Mouse (Mus musculus) inflammation-experienced regulatory T-cells, adult 6 months (primary cell): ENCODE results near the gene Slc13a5. TPM values are rescaled to one million over a fixed set of nuclear protein-coding genes. Genes with fewer than 3 reads are reported as not detected.

ENCODE experiments used
- ATAC-seq: one replicate; pipeline ENCODE4 v1.8.0; 2017
- polyA plus RNA-seq, 3 experiments: library from polyadenylated mRNA; unstranded; fragments of 100-300 nt; shearing (Covaris generic); gene quantifications; one replicate each; pipeline ENCODE4 v1.2.1; 2017

Gene Slc13a5
- not detected for polyA plus RNA-seq

- ATAC-seq = no peak
Observed at GRCm38 (mm10) chr11:72266960-72267560, at the start of gene Slc13a5. Gene Slc13a5 (minus strand): TSS chr11:72267222.

GRCm38 (mm10) chr11:72314151-72314895 lies 47.3 kb upstream of the Slc13a5 start, which contains the start of gene Fbxo39:
Gene Fbxo39 (plus strand): TSS chr11:72314444.
- no peak for ATAC-seq

- ATAC-seq = no peak
Observed at GRCm38 (mm10) chr11:72311355-72312001, 44.5 kb upstream of the Slc13a5 start.

GRCm38 (mm10) chr11:72310491-72310890 lies 43.5 kb upstream of the Slc13a5 start:
- no peak for ATAC-seq

GRCm38 (mm10) chr11:72308982-72309381 lies 42.0 kb upstream of the Slc13a5 start:
- ATAC-seq = no peak

- no peak for ATAC-seq
Observed at GRCm38 (mm10) chr11:72307461-72307860, 40.4 kb upstream of the Slc13a5 start.

GRCm38 (mm10) chr11:72302230-72302629 lies 35.2 kb upstream of the Slc13a5 start:
- ATAC-seq = no peak

GRCm38 (mm10) chr11:72301334-72301733 lies 34.3 kb upstream of the Slc13a5 start, which contains the start of gene Xaf1:
Gene Xaf1 (plus strand): TSS chr11:72301629.
- peak; percentile 84 for ATAC-seq

- ATAC-seq = no peak
Observed at GRCm38 (mm10) chr11:72293116-72293515, 26.1 kb upstream of the Slc13a5 start.

GRCm38 (mm10) chr11:72287543-72287942 lies 20.5 kb upstream of the Slc13a5 start:
- no peak for ATAC-seq

GRCm38 (mm10) chr11:72287126-72287525 lies 20.1 kb upstream of the Slc13a5 start:
- no peak for ATAC-seq

GRCm38 (mm10) chr11:72286651-72287050 lies 19.6 kb upstream of the Slc13a5 start:
- no peak for ATAC-seq

GRCm38 (mm10) chr11:72285971-72286480 lies 19.0 kb upstream of the Slc13a5 start:
- no peak for ATAC-seq

GRCm38 (mm10) chr11:72284532-72285182 lies 17.6 kb upstream of the Slc13a5 start:
- ATAC-seq = no peak

GRCm38 (mm10) chr11:72283486-72284224 lies 16.6 kb upstream of the Slc13a5 start:
- no peak for ATAC-seq

- ATAC-seq = no peak
Observed at GRCm38 (mm10) chr11:72281852-72282400, 14.9 kb upstream of the Slc13a5 start.

GRCm38 (mm10) chr11:72281143-72281851 lies 14.3 kb upstream of the Slc13a5 start:
- no peak for ATAC-seq

GRCm38 (mm10) chr11:72273341-72273740 lies 6.3 kb upstream of the Slc13a5 start:
- no peak for ATAC-seq

GRCm38 (mm10) chr11:72271761-72272160 lies 4.7 kb upstream of the Slc13a5 start:
- no peak for ATAC-seq

- ATAC-seq = no peak
Observed at GRCm38 (mm10) chr11:72266207-72266959, 639 bp downstream of the Slc13a5 start.
